Mouse (Mus musculus): ENCODE data around the gene Kcnn3.
A peak's percentile ranks its signal among the peaks of the same experiment; 100 is the strongest.

GRCm38 (mm10) chr3:89481488-89481887 is 38.5 kb upstream of the Kcnn3 start:
- TF ChIP-seq CTCF (IDR thresholded peaks at IDR 0.05; ENCODE audit: extremely low read depth, insufficient read depth, low read length): peak; percentile 30; the same call in 1 of the 2 replicates
- no peak for TF ChIP-seq POLR2A (IDR thresholded peaks at IDR 0.05; ENCODE audit: extremely low read depth, insufficient read depth, low read length)
